Mouse (Mus musculus) liver, embryonic 15.5 days (tissue): ENCODE data around the gene Uqcrh. TPM values are rescaled to one million over a fixed set of nuclear protein-coding genes. Genes with fewer than 3 reads are reported as not detected.
A peak's percentile ranks its signal among the peaks of the same experiment; 100 is the strongest.

Experiments used
- ATAC-seq: fragments of 200-750 bp; cut with Nextera tagmentation; 2 replicates; pipeline ENCODE4 v1.8.0; 2017; ENCODE audit warnings: moderate number of reproducible peaks, mild to moderate bottlenecking, moderate library complexity; ENCODE audit not compliant: insufficient read depth
- H3K27ac ChIP-seq: fragments of 300-500 bp; sonication (generic); replicated peaks from 2 replicates; pipeline ENCODE4 v1.5.1; 2015; ENCODE audit warnings: mild to moderate bottlenecking, inconsistent platforms
- H3K27me3 ChIP-seq: fragments of 300-500 bp; sonication (generic); 2 replicates; pipeline ENCODE4 v1.6.1; 2015; ENCODE audit warnings: mild to moderate bottlenecking, inconsistent platforms
- H3K36me3 ChIP-seq: fragments of 300-500 bp; sonication (generic); replicated peaks from 2 replicates; pipeline ENCODE4 v1.6.1; 2015; ENCODE audit warnings: moderate library complexity, mild to moderate bottlenecking, inconsistent platforms
- H3K4me1 ChIP-seq: fragments of 300-500 bp; sonication (generic); replicated peaks from 2 replicates; pipeline ENCODE4 v1.6.1; 2015; ENCODE audit warnings: inconsistent platforms
- H3K4me2 ChIP-seq: fragments of 300-500 bp; sonication (generic); 2 replicates; pipeline ENCODE4 v1.6.1; 2015; ENCODE audit warnings: moderate library complexity, mild to moderate bottlenecking, inconsistent platforms
- H3K4me3 ChIP-seq: fragments of 300-500 bp; sonication (generic); replicated peaks from 2 replicates; pipeline ENCODE4 v1.5.1; 2015; ENCODE audit warnings: mild to moderate bottlenecking, inconsistent platforms
- H3K9ac ChIP-seq: fragments of 300-500 bp; sonication (generic); 2 replicates; pipeline ENCODE4 v1.6.1; 2015; ENCODE audit warnings: moderate library complexity, mild to moderate bottlenecking, inconsistent platforms
- H3K9me3 ChIP-seq: fragments of 300-500 bp; sonication (generic); replicated peaks from 2 replicates; pipeline ENCODE4 v1.6.1; 2016; ENCODE audit warnings: inconsistent platforms
- WGBS: fragments of 180-500 bp; shearing (Covaris S2); methylation state at CpG from one replicate; pipeline ENCODE4 v1.1.7; 2015; ENCODE audit warnings: mixed read lengths; ENCODE audit not compliant: insufficient replicate concordance; 5-methylcytosine and 5-hydroxymethylcytosine counted together
- polyA plus RNA-seq: library from polyadenylated mRNA; unstranded; fragments of >200 nt; fragmentation: Nextera tagmentation; extraction: Ambion mirVana; gene quantifications from 2 replicates; pipeline ENCODE4 v1.2.1, GENCODE M21; 2015

The Uqcrh gene
- polyA plus RNA-seq, 1 experiment from 2014 or later: 305 TPM

DNA sequence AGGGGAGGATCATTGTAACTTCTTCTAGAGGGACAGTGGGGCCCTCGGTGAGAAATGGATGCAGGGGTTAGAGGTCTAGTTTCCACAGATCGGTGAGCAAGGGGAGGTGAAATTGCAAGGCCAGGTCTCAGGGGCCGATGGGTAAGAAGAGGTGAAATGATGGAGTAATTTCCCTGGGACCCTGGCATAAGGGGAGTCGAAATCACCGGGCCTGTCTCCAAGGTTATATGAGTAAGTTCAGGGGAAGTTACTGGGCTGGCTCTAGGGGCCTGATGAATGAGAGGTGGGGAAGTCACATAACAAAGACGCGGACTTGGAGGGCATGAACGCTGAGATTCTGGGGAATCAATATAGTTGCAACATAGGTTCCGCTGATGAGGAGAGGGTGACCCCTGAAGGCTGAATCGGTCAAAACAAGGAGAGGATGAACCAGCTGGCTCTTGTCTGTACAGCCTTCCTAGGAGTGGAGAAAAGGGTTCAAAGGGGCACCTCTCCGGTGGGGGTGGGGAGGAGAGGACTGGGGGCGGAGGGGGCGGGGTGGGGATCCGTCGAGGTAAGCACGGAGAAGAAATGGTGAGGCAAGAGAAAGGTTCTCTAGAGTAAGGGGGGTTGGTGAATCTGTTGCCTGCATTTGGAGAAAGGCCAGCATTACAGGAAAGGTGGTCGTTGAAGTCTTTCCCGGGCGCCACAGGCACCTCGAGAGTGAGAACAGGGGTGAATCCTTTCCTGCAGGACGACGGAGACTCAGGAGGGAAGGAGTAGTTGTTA, 22.2 kb downstream of the Uqcrh start:
- Histone ChIP-seq H3K4me1 (peaks cover 29% of the 10 kb centered on the region), H3K4me3 (peak overlapping the region; percentile 72), H3K9me3 (no peaks in the 10 kb centered on the region), H3K4me2 (peak overlapping the region; percentile 95), H3K27me3 (no peaks in the 10 kb centered on the region), H3K9ac (peak overlapping the region; percentile 63), H3K27ac (peak overlapping the region; percentile 95), H3K36me3 (no peaks in the 10 kb centered on the region)
- ATAC-seq: peak; percentile 26; the same call in 1 of the 2 replicates
- WGBS: 9% methylated on average over 22 of the region's 22 CpGs

DNA sequence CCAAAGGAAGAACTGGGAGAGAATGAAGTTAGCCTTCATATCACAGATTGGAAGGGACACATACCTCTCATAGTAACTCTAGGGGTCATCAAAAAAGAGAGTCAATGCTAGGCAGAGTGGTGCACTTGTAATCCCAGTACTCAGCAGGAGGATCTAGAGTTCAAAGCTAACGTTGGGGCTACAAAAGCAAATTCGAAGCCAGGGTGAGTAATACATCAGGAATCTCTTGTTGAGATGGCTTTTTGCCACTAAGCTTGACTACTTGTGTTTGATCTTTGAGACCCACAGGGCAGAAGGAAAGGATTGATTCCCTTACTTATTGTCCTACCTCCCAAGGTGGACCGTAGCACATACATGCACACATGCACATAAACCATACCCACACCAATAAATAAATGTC, 25.7 kb downstream of the Uqcrh start:
- WGBS: 70% methylated on average over 3 of the region's 3 CpGs
- no peak overlapping the region for H3K4me2 ChIP-seq
- no peak overlapping the region for H3K27ac ChIP-seq
- no peak for ATAC-seq
- H3K36me3 ChIP-seq: 0 out of 2 replicates have a peak, but pooled peaks cover 5% of the 10 kb centered on the region
- H3K27me3 ChIP-seq: no peaks in the 10 kb centered on the region
- no peak overlapping the region for H3K9ac ChIP-seq
- no peak overlapping the region for H3K4me3 ChIP-seq
- H3K9me3 ChIP-seq: no peaks in the 10 kb centered on the region
- peaks cover 24% of the 10 kb centered on the region for H3K4me1 ChIP-seq

DNA sequence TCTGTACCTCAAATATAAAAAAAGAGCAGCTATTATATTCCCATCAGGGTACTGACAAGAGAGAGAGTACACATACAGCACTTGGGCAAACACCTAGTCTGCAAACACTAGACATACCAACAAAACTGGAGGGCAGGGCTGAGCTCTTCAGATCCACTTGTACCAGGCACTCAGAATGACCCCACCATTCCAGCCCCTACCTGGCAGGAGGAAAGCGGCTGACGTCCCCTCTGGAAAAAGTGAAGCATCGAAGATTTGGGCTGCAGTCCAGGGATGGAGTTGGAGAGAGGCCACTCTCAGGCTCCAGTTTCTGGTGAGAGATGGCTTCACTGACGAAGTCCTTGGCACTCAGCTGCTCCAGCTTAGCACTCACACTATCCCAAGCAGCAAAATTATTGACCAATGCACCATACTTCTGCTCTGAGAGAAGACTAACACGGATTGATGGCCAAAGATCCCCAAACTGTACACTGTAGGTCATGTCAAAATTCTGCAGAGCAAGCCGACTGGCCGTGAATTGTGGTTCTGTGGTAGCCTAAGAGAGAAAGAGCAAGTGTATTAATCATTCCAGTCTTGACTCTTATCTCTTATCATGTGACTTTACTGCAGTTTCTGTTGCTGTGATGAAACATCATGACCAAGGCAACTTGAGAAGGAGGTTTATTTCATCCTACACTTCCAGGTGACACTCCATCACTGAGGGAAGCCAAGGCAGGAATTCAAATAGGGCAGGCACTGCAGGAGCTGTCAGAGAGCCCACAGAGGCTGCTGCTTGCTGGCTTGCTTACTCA, 26.5 kb downstream of the Uqcrh start:
- 61% methylated on average over 7 of the region's 7 CpGs for WGBS
- no peaks in the 10 kb centered on the region for H3K9me3 ChIP-seq
- H3K36me3 ChIP-seq: 0 out of 2 replicates have a peak, but pooled peaks cover 10% of the 10 kb centered on the region
- H3K4me2 ChIP-seq: no peak overlapping the region
- no peak overlapping the region for H3K27ac ChIP-seq
- H3K27me3 ChIP-seq: no peaks in the 10 kb centered on the region
- H3K9ac ChIP-seq: no peak overlapping the region
- peaks cover 19% of the 10 kb centered on the region for H3K4me1 ChIP-seq
- ATAC-seq: no peak
- H3K4me3 ChIP-seq: no peak overlapping the region

DNA sequence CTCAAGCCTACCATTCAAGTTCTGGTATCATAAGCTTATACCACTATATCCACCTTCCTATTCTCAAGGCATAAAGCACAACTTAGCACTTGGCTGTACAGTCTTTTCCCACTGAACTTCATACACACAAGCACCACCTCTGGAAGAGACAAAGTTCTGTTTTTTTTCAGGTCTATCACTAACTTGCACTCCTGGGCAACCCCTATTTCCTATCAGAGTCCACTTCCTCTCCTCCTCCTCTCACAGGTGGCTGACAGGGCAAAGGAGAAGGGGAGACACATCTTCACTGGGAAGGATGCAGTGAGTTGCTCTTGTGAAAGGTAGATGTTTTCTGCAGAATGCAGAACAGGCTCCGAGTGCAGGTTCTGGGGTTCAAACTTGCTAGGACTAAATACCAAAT, 27.2 kb downstream of the Uqcrh start:
- 75% methylated on average over 1 of the region's 1 CpGs for WGBS
- H3K4me1 ChIP-seq: peaks cover 14% of the 10 kb centered on the region
- no peak for ATAC-seq

DNA sequence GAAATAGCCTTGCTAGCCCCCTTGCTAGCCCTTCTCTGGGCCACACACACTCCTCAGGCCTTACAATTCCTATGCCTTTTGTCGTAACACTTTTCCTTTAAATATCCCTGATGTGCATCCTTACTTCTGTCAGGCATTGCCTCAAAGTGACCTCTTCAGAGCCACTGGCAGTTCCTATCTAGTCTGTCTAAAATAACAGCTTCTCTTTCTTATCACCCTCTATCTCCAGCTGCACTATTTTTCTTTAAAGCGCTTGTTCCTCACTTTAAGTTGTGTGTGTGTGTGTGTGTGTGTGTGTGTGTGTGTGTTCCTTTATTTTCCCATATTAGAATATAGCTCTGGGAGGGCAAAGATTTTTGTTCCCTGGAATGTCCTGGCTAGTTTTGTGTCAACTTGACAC, 28.3 kb downstream of the Uqcrh start:
- Histone ChIP-seq H3K27ac (no peak overlapping the region), H3K4me2 (no peak overlapping the region), H3K9me3 (no peaks in the 10 kb centered on the region), H3K9ac (no peak overlapping the region), H3K4me3 (no peak overlapping the region), H3K27me3 (no peaks in the 10 kb centered on the region), H3K4me1 (peaks cover 5% of the 10 kb centered on the region; the same call in 1 of the 2 replicates), H3K36me3 (peaks cover 13% of the 10 kb centered on the region; the same call in 1 of the 2 replicates)
- 77% methylated on average over 2 of the region's 2 CpGs for WGBS
- no peak for ATAC-seq

More for the DNA sequence above, 27.2 kb downstream of the Uqcrh start:
- H3K27me3 ChIP-seq: no peaks in the 10 kb centered on the region
- H3K4me2 ChIP-seq: no peak overlapping the region
- H3K36me3 ChIP-seq: 0 out of 2 replicates have a peak, but pooled peaks cover 10% of the 10 kb centered on the region
- H3K4me3 ChIP-seq: no peak overlapping the region
- H3K9ac ChIP-seq: no peak overlapping the region
- H3K9me3 ChIP-seq: no peaks in the 10 kb centered on the region
- H3K27ac ChIP-seq: no peak overlapping the region

DNA sequence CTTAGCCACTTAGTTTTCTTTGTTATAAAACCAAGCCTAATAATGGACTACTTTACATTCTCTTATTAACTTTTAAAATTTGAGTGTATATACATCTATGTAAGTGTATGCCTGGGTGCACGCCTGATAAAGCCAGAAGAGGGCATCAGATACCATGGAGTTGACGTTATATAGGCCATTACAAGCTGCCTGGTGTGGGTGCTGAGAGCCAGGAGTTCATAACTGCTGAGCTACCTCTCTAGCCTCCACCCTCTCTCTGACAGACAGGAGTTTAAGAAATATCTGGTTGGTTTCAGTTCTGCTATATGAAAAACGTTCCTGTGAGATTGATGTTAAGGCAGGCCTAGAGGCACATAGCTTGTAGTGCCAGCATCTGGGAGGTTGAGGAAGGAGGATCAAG, 32.7 kb downstream of the Uqcrh start:
- Histone ChIP-seq H3K9ac (no peak overlapping the region), H3K36me3 (peaks cover 13% of the 10 kb centered on the region), H3K9me3 (no peaks in the 10 kb centered on the region), H3K4me2 (no peak overlapping the region), H3K27me3 (no peaks in the 10 kb centered on the region), H3K4me3 (no peak overlapping the region), H3K27ac (no peak overlapping the region), H3K4me1 (no peaks in the 10 kb centered on the region)
- no peak for ATAC-seq
- 56% methylated on average over 3 of the region's 3 CpGs for WGBS

DNA sequence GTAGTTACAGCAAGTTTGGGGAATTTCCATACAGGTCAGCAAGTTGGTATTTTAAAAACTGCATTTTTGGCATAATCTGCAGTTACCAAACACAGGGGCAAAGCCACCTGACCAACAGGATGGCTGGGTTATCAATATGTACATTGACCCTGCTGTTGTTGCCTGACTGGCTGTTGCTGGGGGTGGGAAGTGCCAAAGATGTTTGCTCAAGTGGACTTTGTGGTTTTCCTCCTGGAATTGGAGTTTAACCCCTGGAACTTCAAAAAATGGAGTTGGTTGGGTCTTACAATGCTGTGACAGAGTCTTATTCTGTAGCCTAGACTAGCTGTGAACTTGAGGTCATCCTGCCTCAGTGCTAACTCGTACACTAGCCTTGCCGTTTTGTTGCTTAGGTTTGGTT, 34.4 kb downstream of the Uqcrh start:
- Histone ChIP-seq H3K27ac (peak overlapping the region; percentile 45; the same call in 1 of the 2 replicates), H3K36me3 (peaks cover 16% of the 10 kb centered on the region), H3K4me3 (no peak overlapping the region), H3K27me3 (no peaks in the 10 kb centered on the region), H3K9me3 (no peaks in the 10 kb centered on the region), H3K9ac (no peak overlapping the region), H3K4me2 (no peak overlapping the region), H3K4me1 (no peaks in the 10 kb centered on the region)
- 76% methylated on average over 2 of the region's 2 CpGs for WGBS
- ATAC-seq: peak; percentile 60

DNA sequence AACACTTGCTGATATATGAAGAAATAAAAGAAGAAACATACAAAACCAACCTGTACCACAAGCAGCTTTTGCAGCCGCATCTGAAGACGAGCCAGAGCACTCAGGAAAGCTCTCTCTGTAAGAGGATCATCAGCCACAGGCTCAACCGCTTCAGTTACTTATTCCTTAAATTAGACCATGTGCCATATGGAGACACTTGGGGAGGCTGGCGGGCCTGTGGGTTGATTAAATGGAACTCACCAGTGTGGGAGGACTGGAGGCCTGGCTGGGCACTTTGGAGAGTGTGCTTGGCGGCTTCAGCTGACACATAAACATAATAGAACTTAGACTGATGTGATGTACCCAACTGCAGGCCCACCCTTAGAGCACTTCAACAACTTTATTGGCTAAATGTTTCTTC, 41.5 kb downstream of the Uqcrh start:
- H3K36me3 ChIP-seq: peaks cover 19% of the 10 kb centered on the region
- H3K4me2 ChIP-seq: no peak overlapping the region
- WGBS: 74% methylated on average over 5 of the region's 5 CpGs
- no peaks in the 10 kb centered on the region for H3K4me1 ChIP-seq
- no peak overlapping the region for H3K27ac ChIP-seq
- no peak overlapping the region for H3K4me3 ChIP-seq
- H3K9ac ChIP-seq: no peak overlapping the region
- ATAC-seq: no peak
- no peaks in the 10 kb centered on the region for H3K9me3 ChIP-seq
- H3K27me3 ChIP-seq: no peaks in the 10 kb centered on the region

DNA sequence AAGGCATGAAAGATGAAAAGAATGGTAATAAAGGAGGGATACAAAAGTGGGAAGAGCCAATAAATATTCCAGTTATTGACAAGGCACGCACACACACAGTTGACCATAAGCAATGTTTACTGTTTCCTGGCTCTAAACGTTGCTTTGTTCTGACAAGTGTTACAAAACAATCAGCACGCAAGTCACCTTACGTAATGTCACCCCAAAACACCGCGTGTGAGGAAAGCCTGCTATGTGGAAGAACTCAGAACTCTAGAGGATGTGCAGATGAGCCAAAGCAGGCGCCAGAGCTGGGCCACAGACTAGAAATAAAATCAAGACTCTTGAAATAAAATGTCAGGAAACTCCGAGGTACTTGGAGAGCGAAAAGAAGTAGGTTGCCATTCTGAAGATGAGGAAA, 42.0 kb downstream of the Uqcrh start:
- Histone ChIP-seq H3K4me2 (no peak overlapping the region), H3K9me3 (no peaks in the 10 kb centered on the region), H3K36me3 (peaks cover 19% of the 10 kb centered on the region), H3K27me3 (no peaks in the 10 kb centered on the region), H3K9ac (no peak overlapping the region), H3K4me1 (no peaks in the 10 kb centered on the region), H3K27ac (no peak overlapping the region), H3K4me3 (no peak overlapping the region)
- WGBS: 68% methylated on average over 9 of the region's 9 CpGs
- ATAC-seq: no peak

DNA sequence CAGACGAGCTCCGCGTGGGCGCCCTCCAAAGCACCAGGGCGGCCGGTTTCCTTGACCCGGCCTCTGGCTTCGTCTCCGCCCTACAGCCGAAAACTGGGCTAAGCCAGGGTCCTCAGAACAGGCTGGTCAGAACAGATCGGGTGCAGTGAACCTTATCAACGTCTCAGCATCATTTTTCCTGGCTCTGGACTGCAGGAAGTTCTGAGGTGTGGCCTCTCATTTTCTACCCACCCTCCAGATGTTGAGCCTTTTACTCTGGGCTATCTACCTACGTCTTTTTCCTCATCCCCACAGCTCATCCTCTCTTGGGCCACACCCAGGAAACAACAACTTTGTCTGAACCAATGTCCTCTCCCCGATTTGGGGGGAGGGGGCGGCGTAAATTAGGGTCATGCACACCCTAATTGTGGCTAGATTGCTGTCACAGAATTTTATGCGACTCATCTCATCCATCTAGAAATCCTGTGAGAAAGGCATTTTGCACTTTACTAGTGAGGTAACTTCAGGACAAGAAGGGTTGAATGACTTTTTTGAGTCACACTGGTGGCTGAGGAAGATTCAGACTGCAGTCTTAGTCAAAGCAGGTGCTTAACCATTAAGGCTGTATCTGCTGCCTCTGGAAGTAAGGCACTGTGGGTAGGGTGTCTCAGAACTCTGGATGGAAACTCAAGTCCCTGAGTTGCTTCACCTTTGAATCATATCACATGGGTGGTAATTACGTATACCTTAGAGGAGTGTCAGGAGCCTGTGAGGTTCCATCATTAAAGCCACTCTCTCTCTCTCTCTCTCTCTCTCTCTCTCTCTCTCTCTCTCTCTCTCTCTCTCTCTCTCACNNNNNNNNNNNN, 56.7 kb downstream of the Uqcrh start, which contains the start of gene Faah:
TSS of gene Faah (minus strand) at position 25 of the 845 bp plus-strand sequence.
- H3K27me3 ChIP-seq: peaks cover 66% of the 10 kb centered on the region
- whole genome bisulfite sequencing: 8% methylated on average over 18 of the region's 18 CpGs
- ATAC-seq: no peak
- H3K9ac ChIP-seq: no peak within 1 kb of the TSS
- no peaks in the 10 kb centered on the region for H3K9me3 ChIP-seq
- 0 out of 2 replicates have a peak within 1 kb of the TSS, but pooled peaks have one; percentile 38 for H3K27ac ChIP-seq
- H3K4me2 ChIP-seq: peak within 1 kb of the TSS; percentile 73
- H3K4me1 ChIP-seq: peaks cover 15% of the 10 kb centered on the region
- H3K4me3 ChIP-seq: peak within 1 kb of the TSS; percentile 58
- no peaks in the 10 kb centered on the region for H3K36me3 ChIP-seq
